Mouse (Mus musculus): ENCODE results near the gene Pgpep1l. TPM values are rescaled to one million over a fixed set of nuclear protein-coding genes. Genes with fewer than 3 reads are reported as not detected.

Gene Pgpep1l
- total and polyA plus RNA-seq, 2 experiments from 2014 or later: 0.18 to 1.2 TPM

DNA sequence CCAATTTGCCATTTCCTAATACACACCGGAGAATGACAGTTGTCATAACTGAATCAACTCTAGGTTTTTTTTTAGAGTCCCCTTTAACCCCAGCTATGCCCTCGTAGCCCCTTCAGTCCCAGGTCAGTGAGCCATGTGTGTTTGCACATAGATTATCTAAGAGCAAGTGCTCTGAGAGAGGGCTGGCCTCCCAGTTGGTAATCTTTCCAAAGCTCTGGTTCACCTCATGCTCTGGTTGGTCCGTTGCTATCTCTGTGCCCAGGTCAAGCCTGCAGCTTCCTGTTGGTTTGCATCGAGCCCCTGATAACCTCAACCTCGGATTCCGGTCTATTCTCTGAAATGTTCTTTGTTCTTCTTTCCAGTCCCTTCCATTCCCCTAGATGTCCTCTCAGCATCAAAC lies 74.8 kb downstream of the Pgpep1l start:
- H3K36me3 ChIP-seq (replicated peaks; ENCODE audit: control insufficient read depth, insufficient read depth, low read length): peaks cover 82% of the 10 kb centered on the region
- no peak for TF ChIP-seq EP300 (IDR thresholded peaks at IDR 0.05; ENCODE audit: low read depth)
- TF ChIP-seq CTCF (IDR thresholded peaks at IDR 0.05; ENCODE audit: low read depth): no peak

More for the DNA sequence above, 74.8 kb downstream of the Pgpep1l start:
- ATAC-seq (ENCODE audit: insufficient read depth, low read depth) (no peak), DNase-seq (ENCODE audit: low spot score) (no peak)
- Histone ChIP-seq H3K4me3 (ENCODE audit: low read depth, low read length) (no peak overlapping the region), H3K4me2 (ENCODE audit: low read depth, low read length) (no peak overlapping the region), H3K27ac (ENCODE audit: low read depth) (no peak overlapping the region), H3K9ac (replicated peaks; ENCODE audit: low read depth, low read length) (no peak overlapping the region), H3K27me3 (ENCODE audit: control insufficient read depth, insufficient read depth, low read length) (no peaks in the 10 kb centered on the region), H3K4me1 (ENCODE audit: control insufficient read depth, insufficient read depth) (no peaks in the 10 kb centered on the region; the same call in 1 of the 2 replicates), H3K9me3 (replicated peaks; ENCODE audit: control insufficient read depth, low read length) (no peaks in the 10 kb centered on the region)
- 48% methylated on average over 6 of the region's 6 CpGs for whole genome bisulfite sequencing

Other genes starting within 250 kb of the Pgpep1l start
- 0.08 and 1.7 TPM in 2 replicates for gene Fam169b, start 9.6 kb upstream of the Pgpep1l start, total RNA-seq (2014; rRNA removed; ENCODE audit: low replicate concordance)
- gene Fam169b, start 9.6 kb upstream of the Pgpep1l start, polyA plus RNA-seq (2015; fragmentation: Nextera tagmentation; extraction: Ambion mirVana): 0.12 and 0.18 TPM in 2 replicates

All from heart, postnatal 0 days (tissue).